Mouse (Mus musculus): ENCODE measurements around the gene Plce1. TPM values are rescaled to one million over a fixed set of nuclear protein-coding genes. Genes with fewer than 3 reads are reported as not detected.

Gene Plce1
- polyA plus RNA-seq, 1 experiment from 2014 or later, result 2.0 TPM

GRCm38 (mm10) chr19:38818191-38818590 is 337.3 kb downstream of the Plce1 start:
- peak overlapping the region; percentile 68 for H3K9ac ChIP-seq (replicated peaks; ENCODE audit: low read depth)
- ATAC-seq (no peak), DNase-seq (ENCODE audit: low spot score) (no peak)
- no peaks in the 10 kb centered on the region; the same call in 1 of the 2 replicates for H3K4me1 ChIP-seq (ENCODE audit: insufficient read depth, low read depth, low read length)
- no peaks in the 10 kb centered on the region for H3K27me3 ChIP-seq (replicated peaks; ENCODE audit: insufficient read depth, low read length)
- WGBS, result 23% methylated on average over 8 of the region's 8 CpGs
- no peak for TF ChIP-seq CTCF (IDR thresholded peaks at IDR 0.05)
- TF ChIP-seq EP300 (IDR thresholded peaks at IDR 0.05), result no peak
- H3K36me3 ChIP-seq (ENCODE audit: insufficient read depth, low read length), result 0 out of 2 replicates have a peak, but pooled peaks cover 7% of the 10 kb centered on the region
- H3K4me2 ChIP-seq (replicated peaks; ENCODE audit: low read depth, low read length), result peak overlapping the region; percentile 83
- no peaks in the 10 kb centered on the region for H3K9me3 ChIP-seq (ENCODE audit: low read length)
- no peak overlapping the region for H3K27ac ChIP-seq (ENCODE audit: low read length)
- H3K4me3 ChIP-seq (ENCODE audit: low read depth, low read length), result peak overlapping the region; percentile 72

GRCm38 (mm10) chr19:38818766-38819426 is 338.0 kb downstream of the Plce1 start, which contains the start of gene Noc3l:
TSS of gene Noc3l (minus strand) at chr19:38819237.
- DNase-seq (ENCODE audit: low spot score) (peak; percentile 93), ATAC-seq (peak; percentile 98)
- WGBS, result under 1% methylated on average over 34 of the region's 38 CpGs
- no peak for TF ChIP-seq EP300 (IDR thresholded peaks at IDR 0.05)
- TF ChIP-seq CTCF (IDR thresholded peaks at IDR 0.05), result peak; percentile 99
- H3K9ac ChIP-seq (replicated peaks; ENCODE audit: low read depth), result peak within 1 kb of the TSS; percentile 68
- H3K27me3 ChIP-seq (replicated peaks; ENCODE audit: insufficient read depth, low read length), result no peaks in the 10 kb centered on the region
- H3K4me1 ChIP-seq (ENCODE audit: insufficient read depth, low read depth, low read length), result no peaks in the 10 kb centered on the region; the same call in 1 of the 2 replicates
- no peak within 1 kb of the TSS for H3K27ac ChIP-seq (ENCODE audit: low read length)
- 0 out of 2 replicates have a peak, but pooled peaks cover 7% of the 10 kb centered on the region for H3K36me3 ChIP-seq (ENCODE audit: insufficient read depth, low read length)
- peak within 1 kb of the TSS; percentile 72 for H3K4me3 ChIP-seq (ENCODE audit: low read depth, low read length)
- peak within 1 kb of the TSS; percentile 83 for H3K4me2 ChIP-seq (replicated peaks; ENCODE audit: low read depth, low read length)
- H3K9me3 ChIP-seq (ENCODE audit: low read length), result no peaks in the 10 kb centered on the region

- H3K4me1 ChIP-seq (ENCODE audit: insufficient read depth, low read depth, low read length), result no peaks in the 10 kb centered on the region; the same call in 1 of the 2 replicates
- 11% methylated on average over 16 of the region's 16 CpGs for WGBS
- ATAC-seq, result peak; percentile 58
- 0 out of 2 replicates have a peak, but pooled peaks cover 7% of the 10 kb centered on the region for H3K36me3 ChIP-seq (ENCODE audit: insufficient read depth, low read length)
- no peak for DNase-seq (ENCODE audit: low spot score)
- H3K27ac ChIP-seq (ENCODE audit: low read length), result no peak overlapping the region
- no peaks in the 10 kb centered on the region for H3K27me3 ChIP-seq (replicated peaks; ENCODE audit: insufficient read depth, low read length)
- no peak for TF ChIP-seq EP300 (IDR thresholded peaks at IDR 0.05)
- no peak for TF ChIP-seq CTCF (IDR thresholded peaks at IDR 0.05)
- H3K9ac ChIP-seq (replicated peaks; ENCODE audit: low read depth), result peak overlapping the region; percentile 68
- peak overlapping the region; percentile 72 for H3K4me3 ChIP-seq (ENCODE audit: low read depth, low read length)
- H3K9me3 ChIP-seq (ENCODE audit: low read length), result no peaks in the 10 kb centered on the region
- H3K4me2 ChIP-seq (replicated peaks; ENCODE audit: low read depth, low read length), result peak overlapping the region; percentile 83
Observed at GRCm38 (mm10) chr19:38819427-38819802, 338.5 kb downstream of the Plce1 start.

- Histone ChIP-seq H3K36me3 (ENCODE audit: insufficient read depth, low read length) (no peaks in the 10 kb centered on the region), H3K9me3 (ENCODE audit: low read length) (no peaks in the 10 kb centered on the region), H3K9ac (replicated peaks; ENCODE audit: low read depth) (no peak overlapping the region), H3K27ac (ENCODE audit: low read length) (no peak overlapping the region), H3K4me1 (ENCODE audit: insufficient read depth, low read depth, low read length) (no peaks in the 10 kb centered on the region; the same call in 1 of the 2 replicates), H3K4me3 (ENCODE audit: low read depth, low read length) (no peak overlapping the region), H3K27me3 (replicated peaks; ENCODE audit: insufficient read depth, low read length) (no peaks in the 10 kb centered on the region), H3K4me2 (replicated peaks; ENCODE audit: low read depth, low read length) (no peak overlapping the region)
- TF ChIP-seq EP300 (IDR thresholded peaks at IDR 0.05), result no peak
- no peak for DNase-seq (ENCODE audit: low spot score)
- 76% methylated on average over 4 of the region's 4 CpGs for WGBS
- no peak for ATAC-seq
Observed at GRCm38 (mm10) chr19:38820186-38820804, 339.4 kb downstream of the Plce1 start.

- H3K36me3 ChIP-seq (ENCODE audit: insufficient read depth, low read length), result no peaks in the 10 kb centered on the region
- no peak overlapping the region for H3K4me3 ChIP-seq (ENCODE audit: low read depth, low read length)
- no peak overlapping the region for H3K27ac ChIP-seq (ENCODE audit: low read length)
- TF ChIP-seq CTCF (IDR thresholded peaks at IDR 0.05) (no peak), EP300 (IDR thresholded peaks at IDR 0.05) (no peak)
- DNase-seq (ENCODE audit: low spot score), result no peak
- no peaks in the 10 kb centered on the region for H3K27me3 ChIP-seq (replicated peaks; ENCODE audit: insufficient read depth, low read length)
- H3K4me2 ChIP-seq (replicated peaks; ENCODE audit: low read depth, low read length), result no peak overlapping the region
- peaks cover 6% of the 10 kb centered on the region; the same call in 1 of the 2 replicates for H3K4me1 ChIP-seq (ENCODE audit: insufficient read depth, low read depth, low read length)
- 47% methylated on average over 1 of the region's 1 CpGs for WGBS
- no peaks in the 10 kb centered on the region for H3K9me3 ChIP-seq (ENCODE audit: low read length)
- no peak overlapping the region for H3K9ac ChIP-seq (replicated peaks; ENCODE audit: low read depth)
- no peak for ATAC-seq
Observed at GRCm38 (mm10) chr19:38833224-38833623, 352.3 kb downstream of the Plce1 start.

Other genes with a start within 250 kb of the Plce1 start
- gene Lgi1, start 216.6 kb upstream of the Plce1 start, polyA plus RNA-seq (2015; fragmentation: Nextera tagmentation; extraction: Ambion mirVana), result 0.07 TPM in 1 of 2 replicates, not detected in the other
- 2.3 and 3.2 TPM in 2 replicates for gene Slc35g1, start 85.1 kb upstream of the Plce1 start, polyA plus RNA-seq (2015; fragmentation: Nextera tagmentation; extraction: Ambion mirVana)

Data from lung, postnatal 0 days (tissue).